Mouse (Mus musculus) MEL (cell line): ENCODE measurements around the gene Gys1. TPM values are rescaled to one million over a fixed set of nuclear protein-coding genes. Genes with fewer than 3 reads are reported as not detected.
A peak's percentile ranks its signal among the peaks of the same experiment; 100 is the strongest.

Source experiments
- DNase-seq: peaks from one replicate; pipeline ENCODE4 v3.0.0; 2011; ENCODE audit warnings: low read depth, low spot score
- H3K27ac ChIP-seq: 2 replicates; pipeline ENCODE4 v1.5.1; 2012; ENCODE audit warnings: low read depth, mild to moderate bottlenecking, control low read depth, low read length, moderate library complexity; ENCODE audit not compliant: control insufficient read depth
- H3K27me3 ChIP-seq, 2 experiments: fragments of 150-350 bp in 1 of 2; sonication (generic) in 1 of 2; 2 replicates each; pipeline ENCODE4 v1.6.1; 2012; ENCODE audit warnings: low read length in 2 of 2, mild to moderate bottlenecking in 2 of 2, improper control_type of control experiment in 1 of 2, moderate library complexity in 1 of 2; ENCODE audit not compliant: insufficient read depth in 2 of 2, control insufficient read depth in 1 of 2
- H3K36me3 ChIP-seq, 2 experiments: 2 replicates each; pipeline ENCODE4 v1.6.1; 2012 to 2014; ENCODE audit warnings: low read length in 2 of 2, improper control_type of control experiment in 1 of 2, inconsistent platforms in 1 of 2, mild to moderate bottlenecking in 1 of 2; ENCODE audit not compliant: insufficient read depth in 2 of 2, control insufficient read depth in 1 of 2
- H3K4me1 ChIP-seq, 2 experiments: fragments of 150-350 bp in 1 of 2; sonication (generic) in 1 of 2; 2 replicates each; pipeline ENCODE4 v1.6.1; 2012; ENCODE audit warnings: low read length in 2 of 2, improper control_type of control experiment in 1 of 2, mild to moderate bottlenecking in 1 of 2; ENCODE audit not compliant: insufficient read depth in 2 of 2, control insufficient read depth in 1 of 2
- H3K4me3 ChIP-seq, 2 experiments: fragments of 150-350 bp in 1 of 2; sonication (generic) in 1 of 2; 2 replicates each; pipeline ENCODE4 v1.5.1; 2012; ENCODE audit warnings: low read depth in 2 of 2, low read length in 2 of 2, mild to moderate bottlenecking in 2 of 2, moderate library complexity in 2 of 2, control low read depth in 1 of 2, improper control_type of control experiment in 1 of 2; ENCODE audit not compliant: control insufficient read depth in 1 of 2, insufficient read depth in 1 of 2
- H3K79me2 ChIP-seq: 2 replicates; pipeline ENCODE4 v1.6.1; 2012; ENCODE audit warnings: mild to moderate bottlenecking, low read length, moderate library complexity; ENCODE audit not compliant: control insufficient read depth, poor library complexity, insufficient read depth
- H3K9ac ChIP-seq: 2 replicates; pipeline ENCODE4 v1.6.1; 2012; ENCODE audit warnings: low read depth, mild to moderate bottlenecking, control low read depth, low read length, moderate library complexity; ENCODE audit not compliant: control insufficient read depth, poor library complexity, severe bottlenecking
- H3K9me3 ChIP-seq: fragments of 150-350 bp; sonication (generic); replicated peaks from 2 replicates; pipeline ENCODE4 v1.6.1; 2012; ENCODE audit warnings: mild to moderate bottlenecking, low read length, improper control_type of control experiment, moderate library complexity; ENCODE audit not compliant: insufficient read depth
- HCFC1 ChIP-seq: IDR thresholded peaks from 2 replicates; pipeline ENCODE4 v1.6.1; 2012; ENCODE audit warnings: low read depth, mild to moderate bottlenecking, inconsistent platforms, low read length, improper control_type of control experiment, moderate library complexity
- USF1 ChIP-seq: IDR thresholded peaks from 2 replicates; pipeline ENCODE4 v1.6.1; 2014; ENCODE audit warnings: low read depth, mild to moderate bottlenecking, inconsistent platforms, low read length, improper control_type of control experiment, moderate library complexity
- polyA plus RNA-seq, 2 experiments: library from polyadenylated mRNA; stranded (reverse) in 1 of 2; unstranded in 1 of 2; fragments of >175 nt in 1 of 2; fragments of >200 nt in 1 of 2; gene quantifications; 2 replicates each; pipeline versions ENCODE4 v1.2.1 to v1.2.4; 2012; ENCODE audit warnings: low replicate concordance in 2 of 2, low read depth in 1 of 2; ENCODE audit not compliant: insufficient read length in 2 of 2, insufficient read depth in 1 of 2, missing spikeins in 1 of 2
- total RNA-seq: library from RNA; depleted of rRNA; stranded (reverse); fragments of 300-350 nt; gene quantifications from 2 replicates; pipeline ENCODE4 v1.2.3, GENCODE M21; 2012; rRNA removed

The Gys1 gene
- total and polyA plus RNA-seq, 3 experiments: 12.8 to 46.9 TPM; not detected in 1

DNA sequence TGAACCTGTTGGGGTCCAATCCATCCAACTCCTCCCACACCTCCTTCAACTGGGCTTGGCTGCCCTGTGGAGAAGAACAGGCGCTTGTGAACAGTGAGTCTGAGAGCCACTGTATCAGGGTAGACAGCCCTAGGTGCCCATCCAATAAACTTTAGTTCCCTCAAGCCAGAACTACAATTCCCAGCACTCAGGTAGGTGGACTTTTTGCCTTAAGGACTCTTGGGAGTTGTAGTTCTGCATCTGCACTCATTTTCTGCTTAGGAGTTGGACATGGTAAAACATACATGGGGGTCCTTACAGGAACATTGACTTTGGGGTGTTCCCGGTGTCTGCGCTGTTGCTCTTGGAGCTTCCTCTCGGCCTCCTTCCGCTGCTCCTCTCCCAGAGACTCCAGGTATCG is 63.8 kb downstream of the Gys1 start:
- TF ChIP-seq HCFC1 (peak; percentile 74), USF1 (no peak)
- peaks cover 0 to 2% of the 10 kb centered on the region in 2 experiments; a peak in 2 of 4 replicates for H3K36me3 ChIP-seq
- no peak overlapping the region for H3K4me3 ChIP-seq
- DNase-seq: no peak
- H3K4me1 ChIP-seq: no peaks in the 10 kb centered on the region
- no peaks in the 10 kb centered on the region for H3K79me2 ChIP-seq
- no peak overlapping the region for H3K27ac ChIP-seq
- no peaks in the 10 kb centered on the region for H3K9me3 ChIP-seq
- no peaks in the 10 kb centered on the region for H3K27me3 ChIP-seq
- no peak overlapping the region for H3K9ac ChIP-seq

Other genes with a start within 250 kb of the Gys1 start
Only the 30 nearest of the 32 such genes appear.
- 0.16 and 0.27 TPM in 2 replicates for gene Ccdc155, start 230.0 kb upstream of the Gys1 start, total RNA-seq
- under 1 TPM in 1 of 2 experiments, not detected in 1; 0.38 TPM for gene Ccdc155, start 230.0 kb upstream of the Gys1 start, polyA plus RNA-seq
- gene Dkkl1, start 222.7 kb upstream of the Gys1 start, total RNA-seq: 8.5 and 9.2 TPM in 2 replicates
- gene Dkkl1, start 222.7 kb upstream of the Gys1 start, polyA plus RNA-seq: 10 to 100 TPM in 1 of 2 experiments, not detected in 1; 32.0 TPM
- gene Tead2, start 219.1 kb upstream of the Gys1 start, total RNA-seq: 0.19 TPM in 1 of 2 replicates, not detected in the other
- gene Tead2, start 219.1 kb upstream of the Gys1 start, polyA plus RNA-seq: under 1 TPM in 1 of 2 experiments, not detected in 1; 0.38 TPM
- gene Cd37, start 195.7 kb upstream of the Gys1 start, total RNA-seq: 17.2 and 22.4 TPM in 2 replicates
- gene Cd37, start 195.7 kb upstream of the Gys1 start, polyA plus RNA-seq: 100 to 1,000 TPM in 1 of 2 experiments, not detected in 1; 111 TPM
- gene Slc6a16, start 193.8 kb upstream of the Gys1 start, total RNA-seq: not detected in 2 replicates
- gene Slc6a16, start 193.8 kb upstream of the Gys1 start, polyA plus RNA-seq: not detected
- gene Slc6a21, start 157.3 kb upstream of the Gys1 start, total RNA-seq: not detected in 2 replicates
- gene Slc6a21, start 157.3 kb upstream of the Gys1 start, polyA plus RNA-seq: not detected
- 4.5 and 4.8 TPM in 2 replicates for gene Trpm4, start 101.1 kb upstream of the Gys1 start, total RNA-seq
- gene Trpm4, start 101.1 kb upstream of the Gys1 start, polyA plus RNA-seq: 1 to 10 TPM in 1 of 2 experiments, not detected in 1; 6.9 TPM
- not detected in 2 replicates for gene Hrc, start 99.6 kb upstream of the Gys1 start, total RNA-seq
- under 1 TPM in 1 of 2 experiments, not detected in 1; 0.22 TPM for gene Hrc, start 99.6 kb upstream of the Gys1 start, polyA plus RNA-seq
- 3.0 and 3.4 TPM in 2 replicates for gene Ppfia3, start 67.8 kb upstream of the Gys1 start, total RNA-seq
- 1 to 10 TPM in 1 of 2 experiments, not detected in 1; 5.9 TPM for gene Ppfia3, start 67.8 kb upstream of the Gys1 start, polyA plus RNA-seq
- gene Lin7b, start 64.3 kb upstream of the Gys1 start, total RNA-seq: 1.3 and 1.4 TPM in 2 replicates
- 1 to 10 TPM in 1 of 2 experiments, not detected in 1; 3.8 TPM for gene Lin7b, start 64.3 kb upstream of the Gys1 start, polyA plus RNA-seq
- 260 and 272 TPM in 2 replicates for gene Snrnp70, start 39.1 kb upstream of the Gys1 start, total RNA-seq
- gene Snrnp70, start 39.1 kb upstream of the Gys1 start, polyA plus RNA-seq: 1,000 to 10,000 TPM in 1 of 2 experiments, 100 to 1,000 TPM in 1; 588 to 1,478 TPM
- gene Kcna7, start 29.2 kb upstream of the Gys1 start, total RNA-seq: 0.07 TPM in 1 of 2 replicates, not detected in the other
- under 1 TPM in 1 of 2 experiments, not detected in 1; 0.06 TPM for gene Kcna7, start 29.2 kb upstream of the Gys1 start, polyA plus RNA-seq
- 0.54 and 0.92 TPM in 2 replicates for gene Ntf5, start 21.1 kb upstream of the Gys1 start, total RNA-seq
- gene Ntf5, start 21.1 kb upstream of the Gys1 start, polyA plus RNA-seq: 1 to 10 TPM in 1 of 2 experiments, not detected in 1; 1.9 TPM
- gene Lhb, start 14.0 kb upstream of the Gys1 start, total RNA-seq: 0.19 TPM in 1 of 2 replicates, not detected in the other
- gene Lhb, start 14.0 kb upstream of the Gys1 start, polyA plus RNA-seq: under 1 TPM in 1 of 2 experiments, not detected in 1; 0.28 TPM
- 434 and 469 TPM in 2 replicates for gene Ruvbl2, start 3.3 kb downstream of the Gys1 start, total RNA-seq
- 100 to 1,000 TPM in 1 of 2 experiments, not detected in 1; 758 TPM for gene Ruvbl2, start 3.3 kb downstream of the Gys1 start, polyA plus RNA-seq
- gene Ftl1, start 25.0 kb downstream of the Gys1 start, total RNA-seq: 1,416 and 1,470 TPM in 2 replicates
- 1,000 to 10,000 TPM in 1 of 2 experiments, not detected in 1; 2,290 TPM for gene Ftl1, start 25.0 kb downstream of the Gys1 start, polyA plus RNA-seq
- 105 and 130 TPM in 2 replicates for gene Bax, start 32.1 kb downstream of the Gys1 start, total RNA-seq
- 100 to 1,000 TPM; 205 to 778 TPM for gene Bax, start 32.1 kb downstream of the Gys1 start, polyA plus RNA-seq
- gene Tulp2, start 47.0 kb downstream of the Gys1 start, total RNA-seq: 0.56 and 1.1 TPM in 2 replicates
- gene Tulp2, start 47.0 kb downstream of the Gys1 start, polyA plus RNA-seq: 1 to 10 TPM in 1 of 2 experiments, not detected in 1; 1.2 TPM
- gene Gm45808, start 52.0 kb downstream of the Gys1 start, total RNA-seq: not detected in 2 replicates
- gene Gm45808, start 52.0 kb downstream of the Gys1 start, polyA plus RNA-seq: not detected
- 0.08 and 0.10 TPM in 2 replicates for gene Dhdh, start 54.0 kb downstream of the Gys1 start, total RNA-seq
- gene Dhdh, start 54.0 kb downstream of the Gys1 start, polyA plus RNA-seq: 1 to 10 TPM in 1 of 2 experiments, not detected in 1; 1.6 TPM
- 196 and 224 TPM in 2 replicates for gene Nucb1, start 75.6 kb downstream of the Gys1 start, total RNA-seq
- 100 to 1,000 TPM in 1 of 2 experiments, 10 to 100 TPM in 1; 92.3 to 343 TPM for gene Nucb1, start 75.6 kb downstream of the Gys1 start, polyA plus RNA-seq
- gene Ppp1r15a, start 91.4 kb downstream of the Gys1 start, total RNA-seq: 27.0 and 27.2 TPM in 2 replicates
- 10 to 100 TPM in 1 of 2 experiments, not detected in 1; 78.0 TPM for gene Ppp1r15a, start 91.4 kb downstream of the Gys1 start, polyA plus RNA-seq
- gene Plekha4, start 91.5 kb downstream of the Gys1 start, total RNA-seq: 0.12 and 0.36 TPM in 2 replicates
- under 1 TPM in 1 of 2 experiments, not detected in 1; 0.65 TPM for gene Plekha4, start 91.5 kb downstream of the Gys1 start, polyA plus RNA-seq
- gene Hsd17b14, start 120.0 kb downstream of the Gys1 start, total RNA-seq: 1.8 and 2.0 TPM in 2 replicates
- gene Hsd17b14, start 120.0 kb downstream of the Gys1 start, polyA plus RNA-seq: 1 to 10 TPM in 1 of 2 experiments, not detected in 1; 9.3 TPM
- gene Bcat2, start 135.3 kb downstream of the Gys1 start, total RNA-seq: 47.4 and 49.4 TPM in 2 replicates
- 100 to 1,000 TPM in 1 of 2 experiments, not detected in 1; 140 TPM for gene Bcat2, start 135.3 kb downstream of the Gys1 start, polyA plus RNA-seq
- not detected in 2 replicates for gene Fgf21, start 180.6 kb downstream of the Gys1 start, total RNA-seq
- not detected for gene Fgf21, start 180.6 kb downstream of the Gys1 start, polyA plus RNA-seq
- 0.07 TPM in 1 of 2 replicates, not detected in the other for gene Fut1, start 182.4 kb downstream of the Gys1 start, total RNA-seq
- gene Fut1, start 182.4 kb downstream of the Gys1 start, polyA plus RNA-seq: under 1 TPM in 1 of 2 experiments, not detected in 1; 0.04 TPM
- not detected in 2 replicates for gene Izumo1, start 187.0 kb downstream of the Gys1 start, total RNA-seq
- gene Izumo1, start 187.0 kb downstream of the Gys1 start, polyA plus RNA-seq: under 1 TPM in 1 of 2 experiments, not detected in 1; 0.04 TPM
- 1.1 TPM in 2 replicates for gene Rasip1, start 192.6 kb downstream of the Gys1 start, total RNA-seq
- under 1 TPM in 1 of 2 experiments, not detected in 1; 0.65 TPM for gene Rasip1, start 192.6 kb downstream of the Gys1 start, polyA plus RNA-seq
- not detected in 2 replicates for gene Mamstr, start 205.1 kb downstream of the Gys1 start, total RNA-seq
- gene Mamstr, start 205.1 kb downstream of the Gys1 start, polyA plus RNA-seq: not detected